Comparison of ENCODE assay signal across 36 mouse cellular contexts in the genomic region with DNA sequence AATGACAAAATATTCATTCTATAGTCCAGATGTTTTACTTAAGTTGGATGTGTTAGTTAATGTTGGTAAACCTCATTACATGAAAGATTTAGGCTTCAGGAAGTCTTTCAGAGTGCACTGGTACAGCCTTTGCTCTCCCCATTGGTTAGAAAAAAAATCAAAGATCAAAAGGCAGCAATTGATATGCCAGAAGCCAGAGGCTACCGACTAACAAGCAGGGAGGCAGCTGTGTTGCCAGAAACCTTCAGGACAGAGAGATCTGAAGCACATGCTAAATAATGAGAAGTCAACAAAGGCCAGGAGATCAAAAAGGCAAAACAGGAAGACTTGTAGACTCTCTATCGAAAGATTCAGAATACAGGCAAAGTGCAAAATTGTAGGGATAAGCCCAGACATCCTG. TPM values are rescaled to one million over a fixed set of nuclear protein-coding genes. Genes with fewer than 3 reads are reported as not detected.
DNase-seq lines count a peak whose midpoint lies in the region; ATAC-seq and TF ChIP-seq lines count a peak whose summit lies in the region.
"Had no signal": no experiment of that assay in that cellular context is flagged by ENCODE, and none has a peak within 500 bp of the region (broad histone marks: within the 10 kb centered on the region; RNA-seq: fewer than 3 reads in every experiment).

No protein-coding gene starts in this region.

- 26% methylated on average over 2 of the region's 2 CpGs for WGBS in midbrain, embryonic 13.5 days
- 32% methylated on average over 2 of the region's 2 CpGs for WGBS in midbrain, embryonic 16.5 days

- H3K9me3 ChIP-seq in midbrain, embryonic 13.5 days, result no peaks in the 10 kb centered on the region
- H3K9me3 ChIP-seq in midbrain, embryonic 16.5 days (replicated peaks; ENCODE audit: control insufficient read depth, low read length, poor library complexity, severe bottlenecking), result no peaks in the 10 kb centered on the region
- H3K9me3 ChIP-seq: forebrain, embryonic 10.5 days; G1E; heart, embryonic 12.5 days; heart, embryonic 15.5 days; hindbrain, embryonic 12.5 days; intestine, embryonic 15.5 days had no signal

- no peaks in the 10 kb centered on the region for H3K36me3 ChIP-seq in midbrain, embryonic 13.5 days
- no peaks in the 10 kb centered on the region for H3K36me3 ChIP-seq in midbrain, embryonic 16.5 days (ENCODE audit: control insufficient read depth, insufficient read depth, low read length)
- H3K36me3 ChIP-seq: forebrain, embryonic 10.5 days; G1E; heart, embryonic 12.5 days; heart, embryonic 15.5 days; hindbrain, embryonic 12.5 days; intestine, embryonic 15.5 days had no signal

- H3K27me3 ChIP-seq in midbrain, embryonic 13.5 days, result no peaks in the 10 kb centered on the region
- no peaks in the 10 kb centered on the region for H3K27me3 ChIP-seq in midbrain, embryonic 16.5 days (ENCODE audit: control insufficient read depth, insufficient read depth, low read depth, low read length)
- H3K27me3 ChIP-seq: CH12.LX; heart, embryonic 12.5 days; heart, embryonic 15.5 days; hindbrain, embryonic 12.5 days; intestine, embryonic 15.5 days; Patski had no signal

- peaks cover 8% of the 10 kb centered on the region; the same call in 1 of the 2 replicates for H3K4me1 ChIP-seq in midbrain, embryonic 13.5 days (replicated peaks)
- peaks cover 2% of the 10 kb centered on the region; the same call in 1 of the 2 replicates for H3K4me1 ChIP-seq in midbrain, embryonic 16.5 days (ENCODE audit: control insufficient read depth, insufficient read depth, low read length)
- H3K4me1 ChIP-seq: heart, embryonic 12.5 days; heart, embryonic 15.5 days; hindbrain, embryonic 12.5 days; intestine, embryonic 15.5 days had no signal

- no peak overlapping the region for H3K27ac ChIP-seq in midbrain, embryonic 13.5 days
- no peak overlapping the region for H3K27ac ChIP-seq in midbrain, embryonic 16.5 days (ENCODE audit: low read length)
- H3K27ac ChIP-seq: forebrain, embryonic 10.5 days; gastrocnemius, adult 2 months; heart, embryonic 15.5 days; hindbrain, embryonic 12.5 days; intestine, embryonic 15.5 days had no signal

- no peak overlapping the region for H3K4me3 ChIP-seq in midbrain, embryonic 13.5 days (replicated peaks)
- no peak overlapping the region for H3K4me3 ChIP-seq in midbrain, embryonic 16.5 days (ENCODE audit: low read depth, low read length)
- H3K4me3 ChIP-seq: forebrain, embryonic 10.5 days; gastrocnemius, adult 2 months; heart, embryonic 12.5 days; heart, embryonic 15.5 days; hindbrain, embryonic 12.5 days; intestine, embryonic 15.5 days had no signal

- intact Hi-C loops in heart, postnatal 25 days (cut with DNase I), result no loop called here

- peak; percentile 85 for ATAC-seq in midbrain, embryonic 13.5 days
- peak; percentile 89 for ATAC-seq in midbrain, embryonic 16.5 days
- ATAC-seq: forebrain, embryonic 14.5 days; forebrain, postnatal 0 days; hindbrain, embryonic 16.5 days; intestine, embryonic 15.5 days had no signal

- TF ChIP-seq CTCF in brain, embryonic 14.5 days (IDR thresholded peaks at IDR 0.05; ENCODE audit: borderline replicate concordance, extremely low read depth, insufficient read depth, insufficient read length), result no peak

- H3K9ac ChIP-seq in midbrain, embryonic 13.5 days (replicated peaks), result no peak overlapping the region
- H3K9ac ChIP-seq in midbrain, embryonic 16.5 days (ENCODE audit: low read depth, low read length), result no peak overlapping the region
- H3K9ac ChIP-seq: forebrain, postnatal 0 days; heart, embryonic 12.5 days; heart, embryonic 15.5 days; hindbrain, embryonic 12.5 days; intestine, embryonic 15.5 days had no signal

- peak; percentile 1 for DNase-seq in embryo, embryonic 10.5 days (ENCODE audit: low spot score)
- DNase-seq in embryo, embryonic 9.5 days (ENCODE audit: extremely low spot score), result no peak
- peak; percentile 45 for DNase-seq in brain, embryonic 14.5 days (ENCODE audit: low read depth)
- DNase-seq in cerebellum, adult 9-11 months, result no peak
- DNase-seq in heart, postnatal 25 days (ENCODE audit: low spot score), result no peak
- DNase-seq: adrenal gland, postnatal 10 days; adrenal gland, postnatal 36 days; B cell, adult 2 months; cerebellum, adult 11 months; cerebellum, adult 2 months; cerebellum, postnatal 10 days; cerebellum, postnatal 36 days; forebrain, postnatal 0 days; gastrocnemius, adult 2 months; gastrocnemius, postnatal 14 days; heart, adult 18-20 months; heart, postnatal 10 days; heart, postnatal 4 days had no signal

- no peak overlapping the region for H3K4me2 ChIP-seq in midbrain, embryonic 13.5 days (replicated peaks)
- H3K4me2 ChIP-seq in midbrain, embryonic 16.5 days (ENCODE audit: low read length), result no peak overlapping the region
- H3K4me2 ChIP-seq: heart, embryonic 12.5 days; heart, embryonic 15.5 days; hindbrain, embryonic 12.5 days; intestine, embryonic 15.5 days had no signal

- no peak for TF ChIP-seq POLR2A in brain, embryonic 14.5 days (IDR thresholded peaks at IDR 0.05; ENCODE audit: borderline replicate concordance, extremely low read depth, insufficient read depth, insufficient read length, poor library complexity, severe bottlenecking)

RNA-seq across cellular contexts. Expression of a gene that starts 1.4 kb away (rescaled TPM):
- not detected in 2 replicates for polyA plus RNA-seq in brain, embryonic 14.5 days (2012; rRNA removed)
- not detected in 2 replicates for polyA plus RNA-seq in midbrain, embryonic 13.5 days (2015; fragmentation: Nextera tagmentation; extraction: Ambion mirVana)
- polyA plus RNA-seq in midbrain, embryonic 16.5 days (2015; fragmentation: Nextera tagmentation; extraction: Ambion mirVana), result not detected in 2 replicates
- not detected for total RNA-seq in heart, postnatal 25 days (2021)
- total RNA-seq: adrenal gland, adult 18-20 months; adrenal gland, postnatal 10 days; adrenal gland, postnatal 36 days; CH12.LX; forebrain, postnatal 0 days; G1E; gastrocnemius, adult 2 months; gastrocnemius, postnatal 14 days; heart, adult 18-20 months; heart, postnatal 10 days; heart, postnatal 4 days had no signal
- polyA plus RNA-seq: cerebellum, adult 2 months; cortical plate, adult 2 months; embryonic facial prominence, embryonic 11.5 days; embryonic facial prominence, embryonic 14.5 days; forebrain, embryonic 10.5 days; forebrain, embryonic 14.5 days; forebrain, postnatal 0 days; frontal cortex, adult 2 months; G1E; gonadal fat pad, adult 2 months; heart, embryonic 12.5 days; heart, embryonic 15.5 days; hindbrain, embryonic 12.5 days; hindbrain, embryonic 16.5 days; intestine, embryonic 15.5 days; Patski had no signal

RNA-seq across cellular contexts. Expression of a gene that starts 18.0 kb away (rescaled TPM):
- polyA plus RNA-seq in brain, embryonic 14.5 days (2012; rRNA removed), result not detected in 2 replicates
- not detected in 2 replicates for polyA plus RNA-seq in midbrain, embryonic 13.5 days (2015; fragmentation: Nextera tagmentation; extraction: Ambion mirVana)
- not detected in 2 replicates for polyA plus RNA-seq in midbrain, embryonic 16.5 days (2015; fragmentation: Nextera tagmentation; extraction: Ambion mirVana)
- total RNA-seq in heart, postnatal 25 days (2021), result not detected
- total RNA-seq: adrenal gland, adult 18-20 months; adrenal gland, postnatal 10 days; adrenal gland, postnatal 36 days; CH12.LX; forebrain, postnatal 0 days; gastrocnemius, adult 2 months; gastrocnemius, postnatal 14 days; heart, adult 18-20 months; heart, postnatal 10 days; heart, postnatal 4 days had no signal
- polyA plus RNA-seq: cerebellum, adult 2 months; cortical plate, adult 2 months; embryonic facial prominence, embryonic 11.5 days; embryonic facial prominence, embryonic 14.5 days; forebrain, embryonic 10.5 days; forebrain, embryonic 14.5 days; forebrain, postnatal 0 days; frontal cortex, adult 2 months; G1E; gonadal fat pad, adult 2 months; heart, embryonic 12.5 days; heart, embryonic 15.5 days; hindbrain, embryonic 12.5 days; hindbrain, embryonic 16.5 days; intestine, embryonic 15.5 days had no signal

RNA-seq across cellular contexts. Expression of a gene that starts 27.7 kb away (rescaled TPM):
- polyA plus RNA-seq in brain, embryonic 14.5 days (2012; rRNA removed), result not detected in 2 replicates
- not detected in 2 replicates for polyA plus RNA-seq in midbrain, embryonic 13.5 days (2015; fragmentation: Nextera tagmentation; extraction: Ambion mirVana)
- not detected in 2 replicates for polyA plus RNA-seq in midbrain, embryonic 16.5 days (2015; fragmentation: Nextera tagmentation; extraction: Ambion mirVana)
- total RNA-seq in heart, postnatal 25 days (2021), result not detected
- total RNA-seq: adrenal gland, adult 18-20 months; adrenal gland, postnatal 10 days; adrenal gland, postnatal 36 days; CH12.LX; forebrain, postnatal 0 days; G1E; gastrocnemius, adult 2 months; gastrocnemius, postnatal 14 days; heart, adult 18-20 months; heart, postnatal 10 days; heart, postnatal 4 days had no signal
- polyA plus RNA-seq: cerebellum, adult 2 months; cortical plate, adult 2 months; embryonic facial prominence, embryonic 11.5 days; embryonic facial prominence, embryonic 14.5 days; forebrain, embryonic 10.5 days; forebrain, embryonic 14.5 days; forebrain, postnatal 0 days; frontal cortex, adult 2 months; G1E; gonadal fat pad, adult 2 months; heart, embryonic 12.5 days; heart, embryonic 15.5 days; hindbrain, embryonic 12.5 days; hindbrain, embryonic 16.5 days; intestine, embryonic 15.5 days; Patski had no signal

RNA-seq across cellular contexts. Expression of a gene that starts 48.8 kb away (rescaled TPM):
- not detected in 2 replicates for polyA plus RNA-seq in brain, embryonic 14.5 days (2012; rRNA removed)
- not detected in 2 replicates for polyA plus RNA-seq in midbrain, embryonic 13.5 days (2015; fragmentation: Nextera tagmentation; extraction: Ambion mirVana)
- not detected in 2 replicates for polyA plus RNA-seq in midbrain, embryonic 16.5 days (2015; fragmentation: Nextera tagmentation; extraction: Ambion mirVana)
- total RNA-seq in heart, postnatal 25 days (2021), result not detected
- total RNA-seq: adrenal gland, adult 18-20 months; adrenal gland, postnatal 10 days; adrenal gland, postnatal 36 days; CH12.LX; forebrain, postnatal 0 days; gastrocnemius, adult 2 months; gastrocnemius, postnatal 14 days; heart, adult 18-20 months; heart, postnatal 10 days; heart, postnatal 4 days had no signal
- polyA plus RNA-seq: cerebellum, adult 2 months; cortical plate, adult 2 months; embryonic facial prominence, embryonic 11.5 days; embryonic facial prominence, embryonic 14.5 days; forebrain, embryonic 10.5 days; forebrain, embryonic 14.5 days; forebrain, postnatal 0 days; frontal cortex, adult 2 months; G1E; gonadal fat pad, adult 2 months; heart, embryonic 12.5 days; heart, embryonic 15.5 days; hindbrain, embryonic 12.5 days; hindbrain, embryonic 16.5 days; intestine, embryonic 15.5 days; Patski had no signal

RNA-seq across cellular contexts. Expression of a gene that starts 52.7 kb away (rescaled TPM):
- polyA plus RNA-seq in brain, embryonic 14.5 days (2012; rRNA removed), result not detected in 2 replicates
- polyA plus RNA-seq in midbrain, embryonic 13.5 days (2015; fragmentation: Nextera tagmentation; extraction: Ambion mirVana), result not detected in 2 replicates
- polyA plus RNA-seq in midbrain, embryonic 16.5 days (2015; fragmentation: Nextera tagmentation; extraction: Ambion mirVana), result not detected in 2 replicates
- not detected for total RNA-seq in heart, postnatal 25 days (2021)
- total RNA-seq: adrenal gland, adult 18-20 months; adrenal gland, postnatal 10 days; adrenal gland, postnatal 36 days; CH12.LX; forebrain, postnatal 0 days; gastrocnemius, adult 2 months; gastrocnemius, postnatal 14 days; heart, adult 18-20 months; heart, postnatal 10 days; heart, postnatal 4 days had no signal
- polyA plus RNA-seq: cerebellum, adult 2 months; cortical plate, adult 2 months; embryonic facial prominence, embryonic 11.5 days; forebrain, embryonic 10.5 days; forebrain, embryonic 14.5 days; forebrain, postnatal 0 days; frontal cortex, adult 2 months; G1E; gonadal fat pad, adult 2 months; heart, embryonic 12.5 days; heart, embryonic 15.5 days; hindbrain, embryonic 12.5 days; hindbrain, embryonic 16.5 days; intestine, embryonic 15.5 days; Patski had no signal

Comparison
In these comparisons a context has a peak if more than half of its experiments do, and no peak if none do; other contexts are left out.
1. DNase-seq: peak in embryo, embryonic 10.5 days (single experiment) and brain, embryonic 14.5 days (single experiment); none in embryo, embryonic 9.5 days (single experiment), cerebellum, adult 9-11 months (single experiment) and heart, postnatal 25 days (single experiment).